Mouse (Mus musculus) lung, postnatal 0 days (tissue): ENCODE data around the gene Plcb2.

Source experiments
- CTCF ChIP-seq: IDR thresholded peaks from 2 replicates; pipeline ENCODE4 v1.5.1; 2016; ENCODE audit warnings: antibody characterized with exemption, mild to moderate bottlenecking
- EP300 ChIP-seq: IDR thresholded peaks from 2 replicates; pipeline ENCODE4 v1.6.1; 2016; ENCODE audit warnings: antibody characterized with exemption, mild to moderate bottlenecking, control low read depth

- no peak for TF ChIP-seq CTCF
- TF ChIP-seq EP300: no peak
Measured at GRCm38 (mm10) chr2:118687791-118688190, 40.4 kb downstream of the Plcb2 start.
